In the genomic region with DNA sequence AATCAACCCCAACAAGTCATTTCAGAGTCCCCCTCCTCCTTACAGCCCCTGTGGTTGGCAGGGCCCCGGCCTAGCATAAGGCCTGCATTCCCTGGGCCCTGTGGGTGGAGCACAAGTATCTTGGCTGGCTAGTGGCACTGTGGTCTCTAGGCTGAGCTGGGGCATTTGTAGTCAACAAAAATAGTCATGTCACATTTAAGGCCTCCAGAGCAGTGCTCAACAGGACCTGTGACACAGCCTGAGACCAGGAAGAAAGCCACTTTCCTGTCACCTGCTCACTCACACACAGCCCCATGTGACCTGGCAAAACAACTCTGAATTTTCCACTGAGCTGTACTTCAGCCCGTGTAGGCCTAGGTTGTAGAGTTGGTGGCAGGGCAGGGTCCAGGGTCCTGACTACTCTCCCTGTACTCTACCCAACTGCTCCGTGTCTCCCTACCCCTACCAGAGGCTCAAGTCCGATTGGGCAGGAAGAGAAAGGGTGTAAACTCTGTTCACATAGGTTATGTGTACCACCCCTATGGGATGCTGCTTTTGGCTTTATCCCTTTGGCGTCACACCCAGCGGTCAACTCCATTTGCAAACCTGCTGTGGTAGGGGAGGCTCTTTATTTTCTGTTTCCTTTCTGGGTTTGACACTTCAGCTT, we compare ENCODE assay signal across 11 mouse cellular contexts. TPM values are rescaled to one million over a fixed set of nuclear protein-coding genes. Genes with fewer than 3 reads are reported as not detected.
A peak's percentile ranks its signal among the peaks of the same experiment; 100 is the strongest.
DNase-seq lines count a peak whose midpoint lies in the region; ATAC-seq and TF ChIP-seq lines count a peak whose summit lies in the region.
"Had no signal": no experiment of that assay in that cellular context is flagged by ENCODE, and none has a peak within 500 bp of the region (broad histone marks: within the 10 kb centered on the region; RNA-seq: fewer than 3 reads in every experiment).

No protein-coding gene starts in this region.

- no peak overlapping the region for H3K9ac ChIP-seq in MEL (ENCODE audit: control insufficient read depth, low read depth, low read length, poor library complexity, severe bottlenecking)
- H3K9ac ChIP-seq in heart, embryonic 13.5 days: no peak overlapping the region
- H3K9ac ChIP-seq: liver, embryonic 12.5 days had no signal

- intact Hi-C loops in left cerebral cortex, postnatal 14 days (cut with DNase I): no loop called here

- no peak for TF ChIP-seq CTCF in MEL (IDR thresholded peaks at IDR 0.05 in 2 of 3, conservative IDR thresholded peaks at IDR 0.05 in 1 of 3; ENCODE audit: control insufficient read depth in 1 of 3, insufficient read depth in 1 of 3, low read depth in 2 of 3, low read length in 3 of 3, poor library complexity in 1 of 3, severe bottlenecking in 1 of 3)

- no peak for TF ChIP-seq EP300 in MEL (IDR thresholded peaks at IDR 0.05; ENCODE audit: low read depth in 1 of 2, low read length in 2 of 2)

- no peak for TF ChIP-seq POLR2A in MEL (IDR thresholded peaks at IDR 0.05; ENCODE audit: control insufficient read depth in 1 of 2, insufficient read depth in 1 of 2, low read depth in 1 of 2, low read length in 2 of 2, poor library complexity in 1 of 2)

- peaks cover 6 to 35% of the 10 kb centered on the region in 2 experiments for H3K4me1 ChIP-seq in MEL (ENCODE audit: control insufficient read depth in 1 of 2, insufficient read depth in 2 of 2, low read length in 2 of 2)
- peaks cover 26% of the 10 kb centered on the region for H3K4me1 ChIP-seq in heart, embryonic 13.5 days

- H3K27ac ChIP-seq in MEL (ENCODE audit: control insufficient read depth, low read depth, low read length): no peak overlapping the region
- 0 out of 2 replicates have a peak overlapping the region, but pooled peaks have one; percentile 26 for H3K27ac ChIP-seq in heart, embryonic 13.5 days (replicated peaks)
- H3K27ac ChIP-seq: liver, embryonic 12.5 days had no signal

- H3K79me2 ChIP-seq in MEL (ENCODE audit: control insufficient read depth, insufficient read depth, low read length, poor library complexity): no peaks in the 10 kb centered on the region; the same call in 1 of the 2 replicates

- no peaks in the 10 kb centered on the region for H3K27me3 ChIP-seq in MEL (ENCODE audit: control insufficient read depth in 1 of 2, insufficient read depth in 2 of 2, low read length in 2 of 2)
- H3K27me3 ChIP-seq in heart, embryonic 13.5 days (replicated peaks): no peaks in the 10 kb centered on the region
- H3K27me3 ChIP-seq: liver, embryonic 12.5 days had no signal

- no peak for TF ChIP-seq RAD21 in MEL (IDR thresholded peaks at IDR 0.05; ENCODE audit: low read depth, low read length)

- H3K4me2 ChIP-seq in heart, embryonic 13.5 days: no peak overlapping the region
- H3K4me2 ChIP-seq: liver, embryonic 12.5 days had no signal

- peak; percentile 31 for DNase-seq in lung, postnatal 25 days (ENCODE audit: low spot score)
- no peak for DNase-seq in lung, postnatal 14 days
- no peak for DNase-seq in MEL (ENCODE audit: low read depth, low spot score)
- DNase-seq in naive thymus-derived CD4-positive, alpha-beta T cell, adult 2 months (ENCODE audit: low read depth): peak; percentile 83
- no peak for DNase-seq in MN1 (ENCODE audit: low spot score)
- DNase-seq in left cerebral cortex, postnatal 14 days (ENCODE audit: low spot score in 2 of 2): no peak
- DNase-seq: retina, postnatal 1 day had no signal

- WGBS in heart, embryonic 13.5 days: 73% methylated on average over 6 of the region's 6 CpGs

- no peak for ATAC-seq in heart, embryonic 13.5 days (ENCODE audit: extremely low read depth, insufficient number of reproducible peaks, low FRiP score, low TSS enrichment)
- ATAC-seq: liver, embryonic 12.5 days had no signal

- H3K4me3 ChIP-seq in MEL (ENCODE audit: control insufficient read depth in 1 of 2, insufficient read depth in 1 of 2, low read depth in 2 of 2, low read length in 2 of 2): no peak overlapping the region
- no peak overlapping the region for H3K4me3 ChIP-seq in heart, embryonic 13.5 days
- H3K4me3 ChIP-seq: liver, embryonic 12.5 days had no signal

- no peaks in the 10 kb centered on the region for H3K9me3 ChIP-seq in MEL (replicated peaks; ENCODE audit: insufficient read depth, low read length)
- no peaks in the 10 kb centered on the region for H3K9me3 ChIP-seq in heart, embryonic 13.5 days
- H3K9me3 ChIP-seq: liver, embryonic 12.5 days had no signal

- peaks cover 0 to 20% of the 10 kb centered on the region in 2 experiments; a peak in 2 of 4 replicates for H3K36me3 ChIP-seq in MEL (ENCODE audit: control insufficient read depth in 1 of 2, insufficient read depth in 2 of 2, low read length in 2 of 2)
- H3K36me3 ChIP-seq in heart, embryonic 13.5 days: no peaks in the 10 kb centered on the region
- H3K36me3 ChIP-seq: liver, embryonic 12.5 days had no signal

TF ChIP-seq in MEL, 35 proteins besides CTCF, POLR2A, EP300 and RAD21:
- TF ChIP-seq USF1 (IDR thresholded peaks at IDR 0.05; ENCODE audit: low read depth, low read length): 0 out of 2 replicates have a peak, but pooled peaks have one; percentile 11
- no peak for TF ChIP-seq CHD1 (IDR thresholded peaks at IDR 0.05; ENCODE audit: low read depth, low read length)
TF ChIP-seq in MEL: peak in this region for 1.

RNA-seq across cellular contexts. Expression of gene Laptm5, which starts 13.0 kb away (rescaled TPM):
- 101 and 116 TPM in 2 replicates for total RNA-seq in MEL (2012; rRNA removed)
- 100 to 1,000 TPM; 234 to 696 TPM for polyA plus RNA-seq in MEL (2012; ENCODE audit: insufficient read depth in 1 of 2, insufficient read length in 2 of 2, low read depth in 1 of 2, low replicate concordance in 2 of 2, missing spikeins in 1 of 2)
- polyA plus RNA-seq in heart, embryonic 13.5 days (2015; fragmentation: Nextera tagmentation; extraction: Ambion mirVana): 20.1 and 25.9 TPM in 2 replicates
- total RNA-seq in left cerebral cortex, postnatal 14 days (2021): 10 to 100 TPM; 35.3 to 38.3 TPM

RNA-seq across cellular contexts. Expression of gene Matn1, which starts 44.3 kb away (rescaled TPM):
- total RNA-seq in MEL (2012; rRNA removed): not detected in 2 replicates
- not detected for polyA plus RNA-seq in MEL (2012; ENCODE audit: insufficient read depth in 1 of 2, insufficient read length in 2 of 2, low read depth in 1 of 2, low replicate concordance in 2 of 2, missing spikeins in 1 of 2)
- polyA plus RNA-seq in heart, embryonic 13.5 days (2015; fragmentation: Nextera tagmentation; extraction: Ambion mirVana): 0.09 TPM in 1 of 2 replicates, not detected in the other
- 1 to 10 TPM; 2.0 to 2.4 TPM for total RNA-seq in left cerebral cortex, postnatal 14 days (2021)
- total RNA-seq: midbrain, postnatal 0 days had no signal
- polyA plus RNA-seq: large intestine, adult 2 months had no signal

Comparison
In these comparisons a context has a peak if more than half of its experiments do, and no peak if none do; other contexts are left out.
1. DNase-seq: peak in lung, postnatal 25 days (single experiment) and naive thymus-derived CD4-positive, alpha-beta T cell, adult 2 months (single experiment); none in lung, postnatal 14 days (single experiment), MEL (single experiment), MN1 (single experiment) and left cerebral cortex, postnatal 14 days (0 of 2).